Mouse (Mus musculus): ENCODE results near the gene Ints14.
"Not testable (repeated sequence)": the region's sequence is repeated elsewhere in the genome, so short reads cannot be mapped to it uniquely, and the experiment has no call there.

The Ints14 gene

GRCm38 (mm10) chr9:64952055-64952454 is 8.7 kb upstream of the Ints14 start:
- in situ Hi-C loops (cut with MboI, MseI): no loop called here

GRCm38 (mm10) chr9:64953190-64953589 is 7.5 kb upstream of the Ints14 start:
- in situ Hi-C loops (cut with MboI, MseI): no loop called here

GRCm38 (mm10) chr9:64956337-64956736 is 4.4 kb upstream of the Ints14 start:
- in situ Hi-C loops (cut with MboI, MseI): no loop called here

DNA sequence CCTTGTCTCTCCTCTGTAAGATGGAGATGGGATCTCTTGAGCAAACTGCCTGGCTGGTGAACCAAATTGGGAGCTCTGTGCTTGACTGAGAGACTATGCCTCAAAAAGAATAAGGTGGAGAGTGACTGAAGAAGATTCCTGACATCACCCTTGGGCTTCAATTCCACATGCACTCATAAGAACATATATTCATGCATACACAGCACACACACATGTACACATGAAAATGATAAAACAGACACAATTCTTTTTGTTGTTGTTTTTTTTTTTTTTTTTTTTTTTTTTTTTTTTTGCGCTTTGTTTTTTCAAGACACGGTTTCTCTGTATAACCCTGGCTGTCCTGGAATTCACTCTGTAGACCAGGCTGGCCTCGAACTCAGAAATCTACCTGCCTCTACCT is 3.4 kb upstream of the Ints14 start:
- in situ Hi-C loops (cut with MboI, MseI): no loop called here

DNA sequence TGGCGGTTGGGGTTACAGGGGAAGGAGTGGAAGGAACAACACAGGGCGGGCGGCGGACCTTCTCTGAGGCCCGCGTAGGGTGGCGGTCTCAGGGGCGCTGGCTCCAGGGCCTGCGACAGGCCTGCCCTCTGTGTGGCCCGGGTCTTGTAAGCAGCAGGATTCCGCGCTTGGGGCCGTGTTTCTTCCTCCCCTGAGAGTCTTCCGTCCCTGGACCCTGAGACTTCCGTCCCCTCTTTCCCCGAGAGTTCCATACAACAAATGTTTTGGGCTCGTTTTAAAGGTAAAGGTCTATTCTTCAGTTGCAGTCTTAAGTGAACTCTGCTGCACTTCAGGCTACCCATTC is 244 bp downstream of the Ints14 start:
- in situ Hi-C loops (cut with MboI, MseI): no loop called here

GRCm38 (mm10) chr9:64980548-64980947 is 19.8 kb downstream of the Ints14 start:
- in situ Hi-C loops (cut with MboI, MseI): no loop called here

DNA sequence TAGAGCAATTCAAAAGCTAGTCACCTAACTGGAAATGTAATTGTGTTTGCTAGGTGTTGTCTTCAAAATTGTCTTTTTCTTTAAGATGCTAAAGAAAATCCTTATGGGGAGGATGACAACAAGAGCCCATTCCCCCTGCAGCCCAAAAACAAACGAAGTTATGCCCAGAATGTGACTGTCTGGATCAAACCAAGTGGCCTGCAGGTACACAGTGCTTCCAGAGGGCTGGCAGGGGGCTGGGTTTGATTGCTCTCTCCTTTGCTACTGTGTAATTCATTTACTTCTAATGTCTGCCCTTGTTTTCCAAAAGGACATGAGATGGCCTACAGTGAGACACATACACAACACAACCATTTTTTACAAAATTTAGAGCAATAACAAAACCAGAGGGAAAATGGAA is 21.2 kb downstream of the Ints14 start:
- in situ Hi-C loops (cut with MboI, MseI): no loop called here

- in situ Hi-C loops (cut with MboI, MseI): no loop called here
Observed at GRCm38 (mm10) chr9:64985037-64985794, 24.5 kb downstream of the Ints14 start.

DNA sequence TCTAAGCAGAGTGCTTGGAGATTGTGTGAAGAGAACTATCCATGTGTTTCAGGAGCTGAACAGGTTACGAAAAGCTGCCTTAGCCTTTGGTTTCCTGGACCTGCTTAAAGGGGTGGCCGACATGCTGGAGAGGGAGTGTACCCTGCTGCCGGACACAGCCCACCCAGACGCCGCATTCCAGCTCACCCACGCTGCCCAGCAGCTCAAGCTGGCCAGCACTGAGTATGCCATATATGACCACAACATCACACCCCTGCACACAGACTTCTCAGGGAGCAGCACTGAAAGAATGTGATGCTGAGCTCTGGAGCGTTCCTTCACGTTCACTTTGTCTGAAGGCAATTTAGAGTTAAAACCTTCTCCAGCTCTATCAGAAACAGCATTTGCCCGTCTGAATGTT is 25.1 kb downstream of the Ints14 start:
- in situ Hi-C loops (cut with MboI, MseI): no loop called here

DNA sequence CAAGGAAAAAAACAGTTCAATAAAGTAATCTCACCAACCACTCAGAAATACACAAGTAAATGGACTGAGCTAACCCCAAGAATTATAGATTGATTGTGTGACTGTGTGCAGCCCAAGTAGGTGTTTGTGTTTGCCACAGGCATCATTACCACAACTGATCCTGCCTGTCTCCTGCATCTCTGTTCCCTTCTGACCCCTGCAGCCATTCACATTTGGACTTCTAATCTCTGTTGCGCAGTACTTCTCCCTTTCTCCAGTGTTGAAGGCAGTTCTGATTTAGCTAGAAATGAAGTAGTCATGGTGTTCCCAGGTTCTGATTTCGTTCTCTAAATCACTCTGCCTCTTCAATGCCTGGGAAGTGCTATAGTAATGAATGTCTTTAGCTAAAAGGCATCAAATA is 26.9 kb downstream of the Ints14 start:
- in situ Hi-C loops (cut with MboI, MseI): no loop called here

- in situ Hi-C loops (cut with MboI, MseI): no loop called here
Observed at GRCm38 (mm10) chr9:64988443-64988842, 27.7 kb downstream of the Ints14 start.

DNA sequence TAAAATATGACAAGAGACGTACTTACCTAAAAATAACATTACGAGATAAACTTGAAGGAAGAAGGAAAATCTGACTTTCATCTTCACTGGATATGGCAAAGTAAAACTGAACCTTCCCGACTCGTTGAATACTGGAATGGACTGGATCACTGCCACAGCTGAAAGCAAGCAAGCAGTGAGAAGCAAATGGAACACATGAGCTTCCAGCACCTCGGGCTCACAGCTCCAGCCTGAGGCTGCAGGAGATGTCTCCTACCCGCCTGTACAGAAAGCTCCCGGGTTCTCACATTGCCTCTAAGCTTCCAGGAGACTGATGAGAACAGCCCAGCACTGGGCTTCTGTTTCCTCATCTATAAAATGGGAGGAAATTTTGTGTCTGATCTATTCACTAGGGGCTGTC is 29.6 kb downstream of the Ints14 start:
- in situ Hi-C loops (cut with MboI, MseI): no loop called here

- in situ Hi-C loops (cut with MboI, MseI): not testable (repeated sequence)
Observed at GRCm38 (mm10) chr9:64995464-64995863, 34.8 kb downstream of the Ints14 start.

GRCm38 (mm10) chr9:65001481-65001880 is 40.8 kb downstream of the Ints14 start:
- in situ Hi-C loops (cut with MboI, MseI): no loop called here

- in situ Hi-C loops (cut with MboI, MseI): no loop called here
Observed at GRCm38 (mm10) chr9:65005737-65006136, 45.0 kb downstream of the Ints14 start.

- in situ Hi-C loops (cut with MboI, MseI): loop anchor here (5.0 kb wide), 1 partner anchor 532 kb away; no protein-coding TSS in a partner anchor
Observed at GRCm38 (mm10) chr9:65010632-65011031, 49.9 kb downstream of the Ints14 start.

DNA sequence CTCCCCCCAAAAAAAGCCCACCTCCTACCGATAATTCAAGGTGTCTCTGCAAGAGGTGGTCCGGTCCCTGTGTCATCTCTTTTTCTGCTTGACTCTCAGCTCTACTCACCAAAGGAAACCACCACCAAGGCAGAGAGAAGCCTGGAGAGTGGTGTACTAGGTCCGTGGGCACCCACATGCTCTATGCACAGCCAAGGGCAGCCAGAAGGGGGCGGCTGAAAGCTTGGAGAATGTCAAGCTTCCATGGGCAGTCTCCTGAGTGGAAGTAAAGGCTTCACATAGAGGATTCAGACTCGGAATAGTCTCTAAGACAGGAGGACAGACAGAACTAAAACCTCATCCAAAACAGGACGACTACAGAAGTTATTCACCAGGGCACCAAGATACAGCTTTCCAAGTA is 50.6 kb downstream of the Ints14 start:
- in situ Hi-C loops (cut with MboI, MseI): loop anchor here (5.0 kb wide), 1 partner anchor 531 kb away; no protein-coding TSS in a partner anchor

DNA sequence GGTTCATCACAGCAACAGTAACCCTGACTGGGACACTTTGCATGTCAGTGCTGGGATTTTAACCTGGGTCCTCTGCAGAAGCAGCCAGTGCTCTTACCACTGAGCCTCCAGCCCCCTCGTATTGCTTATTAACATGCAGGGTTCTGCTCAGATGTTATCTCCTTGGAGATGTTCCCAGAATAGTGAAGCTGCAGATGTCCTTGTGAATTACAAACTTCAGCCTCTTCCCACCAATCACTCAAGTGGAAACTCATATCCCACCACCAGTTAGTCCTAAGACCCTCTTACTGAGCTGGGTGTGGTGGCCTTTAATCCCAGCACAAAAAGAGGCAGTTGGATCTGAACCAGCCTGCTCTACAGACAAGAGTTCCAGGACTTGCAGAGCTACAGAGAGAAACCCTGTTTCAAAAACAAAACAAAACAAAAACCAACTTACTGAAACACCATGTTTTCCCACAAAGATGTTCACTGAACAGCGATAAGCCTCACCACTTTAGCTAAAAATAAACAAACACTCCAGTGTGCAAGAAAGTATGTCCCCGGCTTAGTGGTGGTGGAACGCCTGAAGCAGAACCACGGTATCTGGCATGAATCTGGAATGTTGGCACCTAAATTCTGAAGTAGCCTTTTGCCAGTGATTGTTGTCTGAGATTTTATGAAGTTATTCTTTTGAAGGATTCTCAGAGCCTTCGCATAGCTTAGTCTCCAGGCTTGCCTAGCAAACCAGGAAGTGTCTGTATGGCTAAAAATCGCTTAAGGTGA is 54.9 kb downstream of the Ints14 start:
- in situ Hi-C loops (cut with MboI, MseI): no loop called here

DNA sequence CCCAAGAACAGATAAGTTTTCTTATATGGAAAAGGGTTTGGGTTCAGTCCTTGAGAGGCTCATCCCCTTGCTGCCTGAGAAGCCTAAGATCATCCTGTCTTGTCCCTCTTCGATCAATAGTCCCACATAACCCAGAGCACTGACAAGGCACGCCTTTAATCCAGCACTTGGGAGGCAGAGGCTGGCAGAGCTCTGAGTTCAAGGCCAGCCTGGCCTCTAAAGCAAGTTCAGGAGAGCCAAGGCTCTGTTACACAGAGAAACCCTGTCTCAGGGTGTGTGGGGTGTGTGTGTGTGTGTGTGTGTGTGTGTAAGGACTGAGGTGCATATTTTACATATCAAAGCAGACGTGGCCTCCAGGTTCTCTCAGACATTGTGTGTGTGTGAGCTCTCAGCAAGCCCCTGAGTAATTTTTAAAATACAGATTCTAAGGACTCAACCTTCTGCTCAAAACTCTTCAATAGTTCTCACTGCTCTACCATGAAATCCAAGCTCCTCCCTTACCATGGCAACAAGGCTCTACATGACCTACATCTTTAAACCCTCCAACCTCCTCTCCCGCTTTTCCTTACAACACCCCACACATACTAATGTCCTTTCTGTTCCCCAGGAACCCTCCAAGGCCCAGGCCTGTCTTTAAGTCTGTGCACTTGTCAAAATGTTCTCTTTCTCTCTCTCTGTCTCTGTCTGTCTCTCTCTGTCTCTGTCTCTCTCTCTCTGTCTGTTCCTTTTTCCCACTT is 55.7 kb downstream of the Ints14 start:
- in situ Hi-C loops (cut with MboI, MseI): no loop called here

- in situ Hi-C loops (cut with MboI, MseI): no loop called here
Observed at GRCm38 (mm10) chr9:65016978-65017827, 56.5 kb downstream of the Ints14 start.

DNA sequence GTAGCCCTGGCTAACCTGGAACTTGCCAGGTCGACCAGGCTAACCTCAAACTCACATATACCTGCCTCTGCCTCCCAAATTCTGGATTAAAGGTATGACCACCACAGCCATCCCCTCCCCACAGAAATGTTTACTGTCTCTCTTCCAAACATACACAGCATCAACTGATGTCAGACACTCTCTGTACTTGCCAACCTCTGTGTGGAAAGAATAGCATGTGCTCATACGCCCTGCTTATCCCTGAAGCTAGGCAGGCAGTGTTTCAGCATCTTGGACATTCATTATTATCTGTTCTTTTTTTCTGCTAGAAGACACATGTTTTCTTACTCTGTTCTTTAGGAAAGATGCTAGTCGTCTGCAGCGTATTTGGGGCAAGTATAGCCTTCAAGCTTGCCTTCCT is 57.2 kb downstream of the Ints14 start:
- in situ Hi-C loops (cut with MboI, MseI): no loop called here

Data from regulatory T cell (primary cell).